Mouse (Mus musculus) kidney, postnatal 36 days (tissue): ENCODE measurements at regions not wholly inside any gene's neighbourhood (a gene's known extent, or its start where the extent isn't known, plus 50 kb on each side); places are given as distances from the start of the nearest gene placed in this dataset.

Experiments used
- DNase-seq, 2 experiments: peaks; one replicate each; pipeline ENCODE4 v3.0.0; 2021 to 2022; ENCODE audit warnings: mixed read lengths in 2 of 2

DNA sequence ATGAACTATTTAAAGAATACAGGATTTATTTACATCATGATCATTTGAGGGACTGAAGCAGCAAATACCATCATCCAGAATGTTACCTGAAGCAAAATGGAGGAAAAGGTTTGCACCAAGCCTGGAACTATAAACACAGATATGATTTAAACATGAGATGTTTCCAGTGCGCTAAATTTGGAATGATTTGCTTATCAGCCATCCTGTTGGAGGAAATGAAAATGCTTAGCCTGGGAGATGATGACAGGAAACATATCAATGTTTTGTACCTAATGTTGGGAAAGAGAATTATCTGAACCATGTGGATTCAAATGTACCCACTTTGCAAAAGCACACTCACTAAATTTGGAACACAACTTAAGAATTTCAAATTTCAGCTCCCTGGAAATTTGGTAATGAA lies 149.3 kb downstream of the Adgra3 start:
- DNase-seq, result no peak

DNA sequence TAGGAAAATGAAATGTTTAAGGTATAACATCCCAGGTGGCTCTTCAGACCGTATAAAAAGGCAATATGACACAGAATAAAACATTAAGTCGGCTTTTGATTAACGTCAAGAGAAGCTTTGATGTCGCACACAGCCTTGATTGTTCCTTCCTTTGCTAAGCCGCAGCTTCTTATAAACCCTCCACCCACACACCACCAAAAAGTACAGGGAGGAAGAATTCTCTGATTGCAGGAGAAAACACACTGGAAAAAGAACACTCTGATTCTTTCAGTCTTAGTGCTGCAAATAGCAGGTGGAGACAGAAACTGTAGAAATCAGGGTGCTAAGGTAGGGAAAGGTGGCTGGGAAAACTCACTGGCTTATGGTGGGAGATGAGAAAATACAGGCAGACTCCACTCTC lies 162.7 kb downstream of the Adgra3 start:
- no peak for DNase-seq

DNA sequence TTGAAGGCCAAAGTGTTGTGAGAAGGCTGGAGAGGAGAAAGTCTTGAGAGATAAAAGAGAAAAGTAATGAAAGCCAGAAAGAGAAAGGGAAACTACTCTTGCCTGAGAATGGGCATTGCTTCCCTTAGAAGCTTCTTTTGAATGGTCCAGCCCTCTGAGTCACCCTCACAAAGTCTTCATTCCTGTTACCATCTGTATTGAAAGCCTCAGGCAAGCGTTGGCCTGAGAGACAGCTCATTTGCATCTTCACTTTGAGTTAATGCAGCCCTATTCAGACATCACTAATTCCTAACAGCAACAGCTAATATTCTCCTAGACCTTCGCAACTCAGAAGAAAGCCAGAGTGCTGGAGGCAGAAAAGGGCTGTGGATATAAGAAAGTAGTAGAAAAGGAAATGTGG lies 178.4 kb downstream of the Adgra3 start:
- no peak for DNase-seq

DNA sequence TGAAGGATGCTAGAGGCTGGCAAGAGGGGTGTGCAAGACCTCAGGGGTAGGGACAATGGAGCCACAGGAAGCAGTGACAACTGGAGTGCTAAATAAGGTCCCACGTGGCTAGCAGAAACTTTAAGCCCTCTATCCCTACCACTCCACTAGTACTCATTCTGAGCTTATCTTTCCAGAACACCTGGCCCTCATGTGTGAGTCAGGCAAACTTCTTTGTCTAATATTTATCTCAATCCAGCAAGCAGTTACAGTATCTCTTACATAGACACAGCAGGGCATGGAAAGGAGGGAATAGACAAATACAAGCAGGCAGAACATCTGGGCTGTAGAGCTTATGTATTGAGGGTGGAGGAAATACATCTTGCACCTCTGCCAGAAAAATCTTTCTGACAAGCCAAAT lies 182.6 kb downstream of the Adgra3 start:
- DNase-seq, result no peak

DNA sequence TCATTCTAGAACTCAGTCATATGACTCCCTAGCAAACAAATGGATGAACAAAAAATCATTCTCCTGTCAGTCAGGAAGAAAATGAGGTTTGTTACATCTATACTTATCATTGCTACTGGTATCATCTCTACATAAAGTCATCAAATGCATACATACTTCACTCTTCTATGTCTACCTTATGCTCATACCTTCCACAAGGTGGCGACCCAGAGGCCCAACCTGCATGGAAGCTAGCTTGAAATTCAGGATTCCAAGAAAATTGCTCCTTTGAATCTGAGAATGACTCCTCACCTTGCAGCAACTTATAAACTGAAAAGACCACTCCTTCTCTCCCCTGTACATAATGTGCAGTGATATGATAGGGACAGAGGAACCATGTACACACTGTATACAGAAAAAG lies 201.6 kb downstream of the Adgra3 start:
- peak; percentile 5 to 57 for DNase-seq

- no peak for DNase-seq
These were observed 202.8 kb downstream of the Adgra3 start for GRCm38 (mm10) chr5:49856036-49856435.

DNA sequence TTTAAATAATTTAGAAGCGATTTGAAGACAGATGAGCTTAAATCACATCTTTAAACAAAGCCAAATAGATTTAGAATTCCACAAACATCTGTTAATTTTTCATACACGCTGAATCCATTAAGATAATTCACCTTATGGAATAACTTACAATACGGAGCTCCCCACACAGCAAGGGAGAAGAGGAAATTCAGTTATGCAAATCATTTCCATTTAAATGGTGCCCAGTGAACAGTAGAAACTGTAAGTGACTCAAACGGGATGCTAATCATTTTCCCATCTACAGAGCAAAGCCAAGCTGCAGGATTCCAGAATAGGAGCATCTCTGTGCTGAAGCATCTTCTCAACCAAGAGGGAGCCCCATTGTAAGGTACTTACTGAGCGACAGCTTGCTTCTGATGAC lies 210.1 kb downstream of the Adgra3 start:
- DNase-seq, result no peak

DNA sequence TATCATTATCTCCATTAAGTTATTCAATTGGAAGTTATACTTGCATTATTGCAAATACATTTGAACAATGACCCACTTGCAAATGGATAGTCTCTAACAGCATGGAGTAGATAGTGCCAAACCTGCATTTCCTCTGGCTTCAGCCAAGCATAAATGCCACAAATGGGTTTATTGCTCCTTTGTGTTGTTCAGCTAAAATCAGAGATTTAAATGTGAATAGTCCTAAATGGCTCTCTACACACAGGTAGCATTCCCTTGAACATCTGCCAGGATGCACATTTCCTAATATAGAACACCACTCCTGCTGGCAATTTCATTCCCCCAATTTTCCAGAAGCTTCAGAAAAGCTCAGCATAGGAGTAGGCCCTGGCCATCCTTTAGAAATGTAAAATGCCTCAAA lies 210.6 kb downstream of the Adgra3 start:
- DNase-seq, result no peak

GRCm38 (mm10) chr5:49818832-49819231 lies 240.0 kb downstream of the Adgra3 start:
- no peak for DNase-seq

GRCm38 (mm10) chr5:49816751-49817150 lies 242.1 kb downstream of the Adgra3 start:
- no peak for DNase-seq

DNA sequence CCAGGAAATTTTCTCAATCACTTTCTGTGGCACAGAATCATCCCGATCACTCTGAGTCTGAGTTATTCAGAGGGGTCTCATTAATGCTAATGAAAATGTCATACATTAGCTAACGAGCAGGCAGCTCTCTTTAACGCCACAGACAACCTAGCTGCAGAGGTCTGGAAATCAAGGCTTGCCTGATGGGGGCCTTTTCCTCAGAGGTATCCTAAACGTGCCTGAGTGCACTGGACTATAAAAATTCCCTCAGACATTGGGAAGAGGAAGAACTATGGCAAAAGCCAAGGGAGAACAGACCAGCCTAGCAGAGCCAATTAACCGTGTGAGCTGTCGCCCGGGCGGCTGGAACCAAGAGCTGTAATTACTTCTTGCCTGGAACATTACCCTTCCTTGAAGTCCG lies 245.5 kb downstream of the Adgra3 start:
- DNase-seq, result no peak

- no peak for DNase-seq
These were observed 263.9 kb upstream of the Kcnip4 start for GRCm38 (mm10) chr5:49788494-49789160.

DNA sequence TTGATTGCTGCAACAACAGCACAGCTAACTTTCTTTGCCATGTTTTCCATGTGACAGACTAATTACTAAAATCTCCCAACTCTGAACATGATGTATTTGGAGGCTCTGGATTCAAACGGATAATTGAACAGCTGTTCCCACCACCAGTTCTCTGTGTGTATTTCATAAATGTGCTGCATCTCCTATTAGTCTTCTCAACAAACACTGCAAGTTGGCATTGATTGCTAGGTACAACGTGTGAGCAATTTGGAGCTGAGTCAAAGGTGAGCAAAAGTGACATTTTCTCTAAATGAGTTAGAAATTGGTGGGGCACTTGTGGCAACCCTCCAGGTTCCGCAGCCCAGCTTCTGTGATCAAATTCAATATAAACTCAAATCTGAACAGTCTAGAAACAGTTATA lies 259.0 kb upstream of the Kcnip4 start:
- no peak for DNase-seq

GRCm38 (mm10) chr5:49761054-49761453 lies 236.3 kb upstream of the Kcnip4 start:
- DNase-seq, result no peak

GRCm38 (mm10) chr5:49755531-49755930 lies 230.8 kb upstream of the Kcnip4 start:
- DNase-seq, result no peak

DNA sequence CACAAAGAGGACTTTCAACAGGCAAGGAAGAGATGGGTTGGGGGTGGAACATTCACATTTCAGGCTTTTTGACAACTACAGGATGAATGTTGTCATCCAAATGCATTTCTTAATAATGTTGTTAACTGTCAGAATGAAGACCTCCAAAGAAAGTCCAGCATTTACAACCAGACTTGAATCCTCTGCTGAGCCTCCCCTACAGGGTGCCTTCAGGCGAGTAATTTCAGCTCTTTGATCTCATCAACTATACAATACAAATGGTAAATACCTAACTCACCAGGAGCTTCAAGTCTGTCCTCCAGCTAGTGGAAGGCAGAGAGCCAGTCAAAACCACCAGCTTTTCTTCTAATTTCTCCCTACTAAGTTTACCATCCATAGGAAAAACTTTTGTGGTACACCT lies 187.9 kb upstream of the Kcnip4 start:
- no peak for DNase-seq

DNA sequence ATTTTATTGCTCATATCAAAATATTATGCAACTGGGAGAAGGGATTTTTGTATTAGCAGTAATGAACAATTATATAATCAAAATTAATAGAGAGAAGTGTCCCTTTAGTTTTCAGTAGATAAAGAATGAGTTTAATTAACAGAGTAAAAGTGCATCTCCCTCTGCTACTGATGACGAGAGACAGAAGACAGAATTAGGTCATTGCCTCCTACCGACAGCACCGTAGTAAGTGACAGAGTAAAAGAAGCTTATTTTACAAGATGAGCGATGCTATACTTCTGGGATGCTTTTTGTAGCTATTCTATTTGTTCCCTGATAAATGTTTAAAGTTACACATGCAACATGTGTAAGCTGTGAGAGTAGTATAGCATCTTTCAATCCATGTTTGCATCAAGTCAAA lies 157.4 kb upstream of the Kcnip4 start:
- DNase-seq, result no peak

- DNase-seq, result no peak
These were observed 156.8 kb upstream of the Kcnip4 start for GRCm38 (mm10) chr5:49681514-49681913.

GRCm38 (mm10) chr5:49675885-49676284 lies 151.2 kb upstream of the Kcnip4 start:
- no peak for DNase-seq

DNA sequence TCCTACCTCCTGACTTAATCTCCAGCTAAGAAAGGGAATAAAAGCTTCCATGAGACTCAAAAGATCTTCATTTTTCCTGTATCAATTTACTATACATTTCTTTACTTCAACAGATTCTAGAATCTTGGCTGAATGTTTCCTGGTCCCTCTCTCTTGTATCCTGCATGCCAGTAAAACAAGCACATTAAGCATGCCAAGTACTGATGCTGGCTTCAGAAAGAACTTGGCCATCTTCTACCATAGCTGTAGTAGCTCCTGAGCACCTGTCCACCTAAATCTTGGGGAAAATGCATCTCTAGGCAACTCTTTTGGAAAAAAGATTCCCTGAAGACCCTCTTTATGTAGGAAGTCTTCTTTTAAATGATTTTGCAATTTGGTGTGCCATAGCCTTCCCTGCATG lies 140.5 kb upstream of the Kcnip4 start:
- no peak for DNase-seq

- no peak for DNase-seq
These were observed 139.2 kb upstream of the Kcnip4 start for GRCm38 (mm10) chr5:49663928-49664327.

DNA sequence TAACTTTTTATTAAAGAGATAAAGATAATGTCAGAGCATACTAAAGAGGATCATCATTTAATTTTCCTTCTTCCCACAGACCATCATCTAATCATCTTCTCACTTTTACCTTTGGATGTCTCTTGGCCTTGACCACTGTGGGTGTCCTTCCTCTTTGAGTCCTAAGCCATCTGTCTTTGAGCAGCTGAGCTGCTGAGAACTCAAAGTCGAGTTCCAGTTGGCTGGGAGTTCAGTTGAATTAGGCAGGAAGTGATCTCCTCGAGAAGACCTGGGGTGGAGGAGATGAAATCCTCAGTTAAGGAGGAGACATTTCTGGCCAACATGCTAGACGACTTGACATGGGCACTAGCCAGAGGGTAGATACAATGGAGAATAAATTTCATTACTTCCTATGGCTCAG lies 137.4 kb upstream of the Kcnip4 start:
- DNase-seq, result no peak

DNA sequence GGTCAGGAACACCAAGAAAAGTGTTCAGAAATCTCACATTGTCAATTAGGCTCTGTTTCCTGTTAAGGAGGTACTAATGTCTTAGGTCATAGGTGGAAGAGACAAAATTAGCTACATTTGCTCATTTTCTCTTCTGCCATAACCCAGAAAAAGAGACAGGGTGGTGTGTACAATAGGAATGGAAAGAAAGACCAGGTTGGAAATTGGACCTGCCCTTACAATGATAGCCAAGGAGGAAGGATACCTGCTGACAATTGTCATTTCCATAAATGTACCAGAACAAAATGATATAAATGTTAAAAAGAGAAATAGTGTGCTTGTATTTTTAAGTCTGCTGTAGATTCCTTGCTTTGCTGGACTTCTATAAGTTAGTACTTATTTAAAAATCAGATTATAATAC lies 135.9 kb upstream of the Kcnip4 start:
- no peak for DNase-seq

DNA sequence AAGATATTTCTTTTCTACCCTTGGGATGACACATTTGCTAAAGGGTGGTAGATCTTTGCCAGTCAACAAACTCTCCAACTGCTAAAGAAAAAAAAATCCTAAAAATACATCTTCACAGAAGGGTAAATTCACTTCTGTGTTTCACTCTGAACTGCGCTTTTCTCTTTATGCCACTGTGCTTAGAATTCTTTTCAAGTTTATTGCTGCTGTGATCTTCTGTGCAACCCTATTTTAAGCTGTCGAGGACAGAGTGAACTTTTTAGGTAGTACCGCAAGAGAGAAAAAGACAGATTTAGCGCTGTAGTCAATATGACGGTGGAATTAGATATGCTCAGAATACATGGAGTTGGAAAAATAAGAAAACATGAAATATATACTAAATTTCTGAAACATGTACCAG lies 126.2 kb upstream of the Kcnip4 start:
- DNase-seq, result no peak

DNA sequence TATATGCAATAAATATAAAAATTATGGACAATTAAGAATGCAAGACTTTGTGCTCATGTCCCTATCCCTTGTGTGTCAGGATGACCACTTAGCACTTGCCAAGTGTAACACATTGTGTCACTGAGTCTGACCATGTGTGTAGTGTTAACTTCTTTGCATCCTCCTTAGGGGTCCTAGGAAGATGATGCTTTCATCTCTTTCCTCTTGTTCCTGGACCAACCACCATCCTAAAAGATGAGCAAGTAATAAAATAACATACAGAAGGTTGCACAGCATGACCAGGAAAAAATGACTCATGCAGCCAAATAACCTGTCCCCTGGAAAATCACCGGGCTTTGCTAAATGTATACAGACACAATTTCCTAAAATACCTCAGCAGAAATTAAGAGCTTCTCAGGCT lies 121.1 kb upstream of the Kcnip4 start:
- no peak for DNase-seq

DNA sequence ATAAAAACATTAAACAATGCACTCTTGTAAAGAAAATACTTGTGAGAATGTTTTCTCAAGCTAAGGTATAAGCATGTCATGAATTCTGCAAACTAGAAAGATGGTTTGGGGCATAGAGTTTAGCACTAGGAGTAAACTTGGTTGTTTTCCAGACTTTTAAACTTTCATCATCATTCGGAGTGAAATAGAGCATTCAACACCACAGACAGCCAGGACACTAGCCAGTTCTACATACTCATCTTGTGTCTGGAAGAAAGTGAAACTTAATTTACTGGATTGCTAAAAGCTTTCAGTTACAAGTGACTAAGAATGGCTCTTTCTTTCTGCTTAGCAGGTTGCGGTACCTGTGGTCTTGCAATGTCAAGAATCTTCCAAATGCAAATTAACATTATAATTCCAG lies 119.9 kb upstream of the Kcnip4 start:
- no peak for DNase-seq
